Mouse (Mus musculus) embryonic fibroblast, embryonic 13.5 days (primary cell): ENCODE data around the gene Hoxd10.

Source experiments
- CTCF ChIP-seq: IDR thresholded peaks from 2 replicates; pipeline ENCODE4 v1.5.1; 2011; ENCODE audit warnings: mild to moderate bottlenecking, control low read depth, low read length, moderate library complexity, borderline replicate concordance; ENCODE audit not compliant: insufficient read depth
- POLR2A ChIP-seq: IDR thresholded peaks from 2 replicates; pipeline ENCODE4 v1.6.1; 2011; ENCODE audit warnings: low read depth, mild to moderate bottlenecking, control low read depth, low read length, moderate library complexity

GRCm38 (mm10) chr2:74711721-74712621 lies 20.2 kb downstream of the Hoxd10 start, which contains the start of the genes Hoxd3 and Hoxd4:
- TF ChIP-seq CTCF (no peak), POLR2A (no peak)
